Mouse (Mus musculus): ENCODE data around the gene Stil. TPM values are rescaled to one million over a fixed set of nuclear protein-coding genes. Genes with fewer than 3 reads are reported as not detected.

Stil gene
- under 1 TPM; 0.39 to 0.50 TPM for total RNA-seq (2023)

GRCm38 (mm10) chr4:114999773-115000428 lies at the start of gene Stil:
Gene Stil, plus strand, starts transcription at chr4:115000159.

GRCm38 (mm10) chr4:114986591-114987432 lies 13.1 kb upstream of the Stil start, which contains the start of gene Cmpk1:
Gene Cmpk1, minus strand, starts transcription at chr4:114987241.

GRCm38 (mm10) chr4:115056371-115056920 lies 56.5 kb downstream of the Stil start, which contains the start of gene Tal1:
Gene Tal1, plus strand, starts transcription at chr4:115056426.

GRCm38 (mm10) chr4:115088611-115089338 lies 88.8 kb downstream of the Stil start, which contains the start of gene Pdzk1ip1:
Gene Pdzk1ip1, plus strand, starts transcription at chr4:115088708.

Other genes starting within 250 kb of the Stil start
- gene Gm12830, start 178.4 kb upstream of the Stil start, total RNA-seq (2023), result not detected
- gene Foxd2, start 91.3 kb upstream of the Stil start, total RNA-seq (2023), result 1 to 10 TPM; 1.1 to 1.4 TPM
- not detected for gene Foxe3, start 74.1 kb upstream of the Stil start, total RNA-seq (2023)
- gene Cmpk1, start 12.9 kb upstream of the Stil start, total RNA-seq (2023), result 100 to 1,000 TPM in 1 of 2 experiments, 10 to 100 TPM in 1; 86.7 to 106 TPM
- under 1 TPM; 0.55 to 0.84 TPM for gene Tal1, start 56.3 kb downstream of the Stil start, total RNA-seq (2023)
- 1 to 10 TPM in 1 of 2 experiments, under 1 TPM in 1; 0.79 to 1.4 TPM for gene Pdzk1ip1, start 88.5 kb downstream of the Stil start, total RNA-seq (2023)
- gene Cyp4x1, start 134.1 kb downstream of the Stil start, total RNA-seq (2023), result not detected
- not detected for gene Cyp4a29, start 241.9 kb downstream of the Stil start, total RNA-seq (2023)

All from monocyte, adult 59 days (primary cell).